Comparison of ENCODE assay signal across 11 mouse cellular contexts in the genomic region with DNA sequence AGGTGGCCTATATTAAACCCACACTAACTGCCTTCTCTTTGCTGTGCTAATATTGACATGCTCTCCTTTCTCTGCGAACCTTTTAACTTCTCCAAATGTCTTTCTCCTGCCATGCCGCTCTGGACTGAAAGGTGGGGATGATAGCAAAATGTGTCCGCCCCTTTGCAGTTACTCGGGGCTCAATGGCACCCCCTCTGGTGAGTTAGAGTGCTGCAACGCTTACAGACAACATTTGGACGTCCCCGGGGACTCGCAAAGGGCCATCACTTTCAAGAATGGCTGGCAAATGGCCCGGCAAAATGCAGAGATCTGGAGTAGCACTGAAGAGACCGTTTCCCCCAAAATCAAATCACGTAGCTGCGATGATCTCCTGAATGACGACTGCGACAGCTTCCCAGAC.
DNase-seq lines count a peak whose midpoint lies in the region; ATAC-seq and TF ChIP-seq lines count a peak whose summit lies in the region.
"Had no signal": no experiment of that assay in that cellular context is flagged by ENCODE, and none has a peak within 500 bp of the region (broad histone marks: within the 10 kb centered on the region; RNA-seq: fewer than 3 reads in every experiment).

No protein-coding gene starts in this region.

- no peak for TF ChIP-seq EP300 in heart, adult 2 months (IDR thresholded peaks at IDR 0.05; ENCODE audit: insufficient read depth, low read depth, low read length)
- TF ChIP-seq EP300 in liver, embryonic 14.5 days (IDR thresholded peaks at IDR 0.05; ENCODE audit: low read depth), result no peak

- H3K4me3 ChIP-seq in heart, adult 2 months, result no peak overlapping the region
- no peak overlapping the region for H3K4me3 ChIP-seq in heart, embryonic 12.5 days
- H3K4me3 ChIP-seq in liver, embryonic 14.5 days (ENCODE audit: insufficient read depth in 1 of 2, low read depth in 2 of 2, low read length in 2 of 2), result no peak overlapping the region
- H3K4me3 ChIP-seq in liver, embryonic 11.5 days (ENCODE audit: low read depth, low read length), result no peak overlapping the region
- H3K4me3 ChIP-seq: lung, embryonic 15.5 days; myocyte had no signal

- H3K27ac ChIP-seq in heart, adult 2 months, result no peak overlapping the region
- H3K27ac ChIP-seq in heart, embryonic 12.5 days (ENCODE audit: poor library complexity, severe bottlenecking), result no peak overlapping the region
- H3K27ac ChIP-seq in liver, embryonic 14.5 days, result no peak overlapping the region
- no peak overlapping the region for H3K27ac ChIP-seq in liver, embryonic 11.5 days (ENCODE audit: low read depth, low read length)
- H3K27ac ChIP-seq: lung, embryonic 15.5 days had no signal

- DNase-seq in heart, adult 2 months, result peak in 1 of 2 experiments; percentile 31
- no peak for DNase-seq in liver, embryonic 14.5 days (ENCODE audit: low read depth in 3 of 3, low spot score in 3 of 3)
- DNase-seq in liver, embryonic 11.5 days (ENCODE audit: low spot score), result no peak
- DNase-seq in B cell, adult 2 months, result peak; percentile 20 to 35
- DNase-seq in ZHBTc4 (ENCODE audit: low read depth, low spot score), result peak; percentile 66
- DNase-seq in T-cell, adult 2 months (ENCODE audit: low spot score), result no peak
- DNase-seq: embryo, embryonic 11 days had no signal

- no peak overlapping the region for H3K9ac ChIP-seq in heart, adult 2 months (ENCODE audit: low read depth, low read length)
- no peak overlapping the region for H3K9ac ChIP-seq in heart, embryonic 12.5 days
- no peak overlapping the region for H3K9ac ChIP-seq in liver, embryonic 14.5 days (replicated peaks)
- no peak overlapping the region for H3K9ac ChIP-seq in liver, embryonic 11.5 days (ENCODE audit: low read depth, low read length)
- H3K9ac ChIP-seq: lung, embryonic 15.5 days had no signal

- H3K4me2 ChIP-seq in heart, embryonic 12.5 days, result no peak overlapping the region
- H3K4me2 ChIP-seq in liver, embryonic 14.5 days (ENCODE audit: low read depth), result no peak overlapping the region
- H3K4me2 ChIP-seq in liver, embryonic 11.5 days, result no peak overlapping the region
- H3K4me2 ChIP-seq: lung, embryonic 15.5 days had no signal

- H3K79me2 ChIP-seq in heart, adult 2 months (replicated peaks; ENCODE audit: control insufficient read depth, insufficient read depth, low read length), result no peaks in the 10 kb centered on the region

- no peak for ATAC-seq in heart, embryonic 12.5 days (ENCODE audit: insufficient number of reproducible peaks, low FRiP score)
- no peak for ATAC-seq in liver, embryonic 14.5 days (ENCODE audit: insufficient read depth)
- ATAC-seq in liver, embryonic 11.5 days (replicated peaks; ENCODE audit: low FRiP score), result no peak
- no peak for ATAC-seq in CD4-positive, CD25-positive, alpha-beta regulatory T cell, adult 4 months

- H3K9me3 ChIP-seq in heart, embryonic 12.5 days (replicated peaks), result no peaks in the 10 kb centered on the region
- no peaks in the 10 kb centered on the region for H3K9me3 ChIP-seq in liver, embryonic 14.5 days (ENCODE audit: control insufficient read depth, low read length)
- H3K9me3 ChIP-seq in liver, embryonic 11.5 days (ENCODE audit: control insufficient read depth, low read length), result no peaks in the 10 kb centered on the region
- H3K9me3 ChIP-seq: lung, embryonic 15.5 days had no signal

- H3K36me3 ChIP-seq in heart, adult 2 months (ENCODE audit: control insufficient read depth, insufficient read depth, low read length), result no peaks in the 10 kb centered on the region
- peaks cover 61% of the 10 kb centered on the region for H3K36me3 ChIP-seq in heart, embryonic 12.5 days
- no peaks in the 10 kb centered on the region for H3K36me3 ChIP-seq in liver, embryonic 14.5 days (replicated peaks; ENCODE audit: control insufficient read depth, insufficient read depth, low read depth)
- H3K36me3 ChIP-seq in liver, embryonic 11.5 days (ENCODE audit: control insufficient read depth, insufficient read depth, low read length), result no peaks in the 10 kb centered on the region
- H3K36me3 ChIP-seq: lung, embryonic 15.5 days had no signal

- TF ChIP-seq POLR2A in heart, adult 2 months (IDR thresholded peaks at IDR 0.05; ENCODE audit: insufficient read depth, low read depth, low read length), result no peak

- H3K27me3 ChIP-seq in heart, adult 2 months (ENCODE audit: control insufficient read depth, insufficient read depth, low read length), result no peaks in the 10 kb centered on the region
- no peaks in the 10 kb centered on the region for H3K27me3 ChIP-seq in heart, embryonic 12.5 days (replicated peaks)
- no peaks in the 10 kb centered on the region for H3K27me3 ChIP-seq in liver, embryonic 14.5 days (ENCODE audit: control insufficient read depth, insufficient read depth, low read length)
- no peaks in the 10 kb centered on the region for H3K27me3 ChIP-seq in liver, embryonic 11.5 days (replicated peaks; ENCODE audit: control insufficient read depth, insufficient read depth, low read length)
- H3K27me3 ChIP-seq: lung, embryonic 15.5 days had no signal

- 75% methylated on average over 14 of the region's 14 CpGs for WGBS in heart, adult 2 months
- WGBS in heart, embryonic 12.5 days, result 83% methylated on average over 14 of the region's 14 CpGs
- whole genome bisulfite sequencing in liver, embryonic 14.5 days (ENCODE audit: insufficient replicate concordance), result 66% methylated on average over 14 of the region's 14 CpGs
- WGBS in liver, embryonic 11.5 days, result 87% methylated on average over 14 of the region's 14 CpGs

- no peaks in the 10 kb centered on the region for H3K4me1 ChIP-seq in heart, adult 2 months (ENCODE audit: control insufficient read depth, insufficient read depth, low read length)
- peaks cover 4% of the 10 kb centered on the region; the same call in 1 of the 2 replicates for H3K4me1 ChIP-seq in heart, embryonic 12.5 days (replicated peaks)
- no peaks in the 10 kb centered on the region for H3K4me1 ChIP-seq in liver, embryonic 14.5 days (replicated peaks; ENCODE audit: control insufficient read depth in 2 of 2, insufficient read depth in 2 of 2, low read length in 1 of 2)
- H3K4me1 ChIP-seq in liver, embryonic 11.5 days (replicated peaks; ENCODE audit: control insufficient read depth, insufficient read depth, low read length), result no peaks in the 10 kb centered on the region
- H3K4me1 ChIP-seq: lung, embryonic 15.5 days had no signal

- peak; percentile 71 for TF ChIP-seq CTCF in heart, adult 2 months (IDR thresholded peaks at IDR 0.05)
- 0 out of 2 replicates have a peak, but pooled peaks have one; percentile 21 for TF ChIP-seq CTCF in liver, embryonic 14.5 days (IDR thresholded peaks at IDR 0.05; ENCODE audit: low read depth)

- intact Hi-C loops in heart, adult 2 months (cut with DNase I), result loop anchor here (5.0 kb wide), 1 partner anchor 137 kb away; a partner anchor contains a TSS

Comparison
In these comparisons a context has a peak if more than half of its experiments do, and no peak if none do; other contexts are left out.
1. DNase-seq: peak in B cell, adult 2 months (2 of 2) and ZHBTc4 (single experiment); none in liver, embryonic 14.5 days (0 of 3), liver, embryonic 11.5 days (single experiment) and T-cell, adult 2 months (single experiment).